Mouse (Mus musculus) limb, embryonic 14.5 days (tissue): ENCODE measurements around the gene Dlk1. TPM values are rescaled to one million over a fixed set of nuclear protein-coding genes. Genes with fewer than 3 reads are reported as not detected.

ENCODE experiments used
- ATAC-seq: fragments of 200-750 bp; cut with Nextera tagmentation; 2 replicates; pipeline ENCODE4 v1.8.0; 2017; ENCODE audit warnings: low read depth, moderate number of reproducible peaks, moderate TSS enrichment; ENCODE audit not compliant: low FRiP score
- DNase-seq: peaks from one replicate; pipeline ENCODE4 v3.0.0-alpha.2; 2015; ENCODE audit warnings: low spot score
- H3K27ac ChIP-seq: fragments of 300-500 bp; sonication (generic); replicated peaks from 2 replicates; pipeline ENCODE4 v1.5.1; 2014; ENCODE audit warnings: low read depth, mild to moderate bottlenecking, low read length, moderate library complexity, mixed read lengths
- H3K27me3 ChIP-seq: fragments of 300-500 bp; sonication (generic); 2 replicates; pipeline ENCODE4 v1.6.1; 2014; ENCODE audit warnings: low read length, mixed read lengths; ENCODE audit not compliant: control insufficient read depth, insufficient read depth
- H3K36me3 ChIP-seq: fragments of 300-500 bp; sonication (generic); 2 replicates; pipeline ENCODE4 v1.6.1; 2014; ENCODE audit warnings: mild to moderate bottlenecking, low read length, moderate library complexity, mixed read lengths; ENCODE audit not compliant: control insufficient read depth, insufficient read depth
- H3K4me1 ChIP-seq: fragments of 300-500 bp; sonication (generic); 2 replicates; pipeline ENCODE4 v1.6.1; 2014; ENCODE audit warnings: antibody characterized with exemption, low read length, mixed read lengths; ENCODE audit not compliant: control insufficient read depth, insufficient read depth
- H3K4me2 ChIP-seq: fragments of 300-500 bp; sonication (generic); replicated peaks from 2 replicates; pipeline ENCODE4 v1.6.1; 2014; ENCODE audit warnings: low read depth, mild to moderate bottlenecking, low read length, moderate library complexity; ENCODE audit not compliant: severe bottlenecking
- H3K4me3 ChIP-seq: fragments of 300-500 bp; sonication (generic); replicated peaks from 2 replicates; pipeline ENCODE4 v1.5.1; 2014; ENCODE audit warnings: low read length
- H3K9ac ChIP-seq: fragments of 300-500 bp; sonication (generic); 2 replicates; pipeline ENCODE4 v1.6.1; 2014; ENCODE audit warnings: mild to moderate bottlenecking, low read depth, low read length, moderate library complexity; ENCODE audit not compliant: severe bottlenecking
- H3K9me3 ChIP-seq: fragments of 300-500 bp; sonication (generic); 2 replicates; pipeline ENCODE4 v1.6.1; 2016; ENCODE audit warnings: low read length; ENCODE audit not compliant: control insufficient read depth
- POLR2A ChIP-seq: fragments of 200-500 bp; IDR thresholded peaks from 2 replicates; pipeline ENCODE4 v1.8.0; 2012; ENCODE audit warnings: inconsistent platforms, mild to moderate bottlenecking, moderate library complexity, borderline replicate concordance; ENCODE audit not compliant: insufficient read depth, insufficient read length; ENCODE audit errors: extremely low read depth
- WGBS: fragments of 180-500 bp; shearing (Covaris S2); extraction: QIAGEN DNeasy Blood & Tissue Kit; methylation state at CpG from one replicate; pipeline ENCODE4 v1.1.7; 2014; 5-methylcytosine and 5-hydroxymethylcytosine counted together
- polyA plus RNA-seq, 2 experiments: library from polyadenylated mRNA; depleted of rRNA in 1 of 2; stranded (reverse) in 1 of 2; unstranded in 1 of 2; fragments of >200 nt; fragmentation: Nextera tagmentation in 1 of 2; extraction: Ambion mirVana in 1 of 2; gene quantifications; 2 replicates each; pipeline versions ENCODE4 v1.2.1 to v1.2.3; 2012 to 2014

Gene Dlk1
- polyA plus RNA-seq, 2 experiments, result 640 to 2,661 TPM

DNA sequence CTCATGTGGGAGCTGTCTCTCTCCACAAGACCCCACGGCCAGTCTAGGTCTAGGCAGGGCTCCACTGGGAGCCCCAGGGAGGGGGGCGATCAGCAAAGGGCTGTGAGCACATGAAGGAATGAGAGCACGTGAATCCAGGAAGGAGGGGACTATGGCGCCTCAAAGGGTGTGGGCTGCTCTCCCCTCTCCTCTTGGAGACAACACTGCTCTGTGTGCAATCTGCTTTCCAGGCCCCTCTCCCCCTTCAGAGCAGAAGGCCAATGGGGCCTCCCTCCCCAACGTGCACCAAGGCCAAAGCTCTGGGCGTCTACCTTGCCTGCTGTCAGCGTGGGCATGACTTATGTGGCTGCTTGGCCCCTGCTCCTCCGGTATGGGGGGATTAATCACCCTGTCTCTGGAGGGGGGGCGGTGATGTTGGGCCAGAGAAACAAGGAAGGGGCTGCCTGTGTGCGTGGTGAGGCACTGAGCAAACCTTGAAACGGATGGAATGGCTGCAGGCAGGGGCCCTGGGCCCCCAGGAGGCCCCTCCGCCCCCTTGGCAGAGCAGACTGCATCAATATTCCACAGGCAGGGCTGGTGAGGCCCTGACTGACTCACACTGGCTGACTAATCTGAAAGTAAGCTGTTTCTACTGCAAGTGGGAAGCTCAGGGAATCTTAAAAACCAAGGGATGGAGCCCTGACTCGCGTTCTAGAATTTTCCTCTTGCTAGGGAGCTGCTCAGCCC, 35.0 kb upstream of the Dlk1 start:
- H3K27ac ChIP-seq, result peak overlapping the region; percentile 87
- 23% methylated on average over 13 of the region's 14 CpGs for WGBS
- peak; percentile 79 for ATAC-seq
- H3K4me3 ChIP-seq, result no peak overlapping the region
- H3K27me3 ChIP-seq, result no peaks in the 10 kb centered on the region
- peaks cover 35% of the 10 kb centered on the region for H3K4me1 ChIP-seq
- no peaks in the 10 kb centered on the region for H3K9me3 ChIP-seq
- H3K36me3 ChIP-seq, result no peaks in the 10 kb centered on the region
- DNase-seq, result peak; percentile 82
- H3K4me2 ChIP-seq, result no peak overlapping the region
- H3K9ac ChIP-seq, result peak overlapping the region; percentile 25; the same call in 1 of the 2 replicates
- no peak for TF ChIP-seq POLR2A

DNA sequence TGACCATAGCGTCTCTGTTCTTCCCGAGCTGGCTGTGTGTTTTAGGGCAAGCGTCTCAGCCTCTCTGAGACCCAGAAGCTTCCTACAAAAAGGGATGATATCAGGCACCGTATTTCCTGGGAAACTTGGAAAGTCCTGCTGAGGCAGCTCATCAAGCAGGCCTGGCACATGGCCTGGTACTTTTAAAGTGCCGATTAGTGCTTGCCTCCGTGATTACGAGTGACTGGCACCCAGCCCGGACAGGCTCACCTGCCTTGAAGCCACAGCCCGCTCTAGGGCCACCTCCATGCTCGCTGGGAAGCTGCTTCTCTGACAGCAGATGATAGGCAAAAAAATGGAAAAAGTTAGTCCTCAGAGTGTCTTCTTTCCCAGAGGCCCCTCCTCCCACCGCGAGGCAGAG, 32.6 kb upstream of the Dlk1 start:
- Histone ChIP-seq H3K9me3 (no peaks in the 10 kb centered on the region), H3K36me3 (no peaks in the 10 kb centered on the region), H3K9ac (no peak overlapping the region), H3K27me3 (no peaks in the 10 kb centered on the region), H3K4me2 (no peak overlapping the region), H3K4me3 (no peak overlapping the region), H3K4me1 (peaks cover 32% of the 10 kb centered on the region), H3K27ac (no peak overlapping the region)
- DNase-seq, result no peak
- no peak for TF ChIP-seq POLR2A
- WGBS, result 69% methylated on average over 12 of the region's 12 CpGs
- ATAC-seq, result no peak

DNA sequence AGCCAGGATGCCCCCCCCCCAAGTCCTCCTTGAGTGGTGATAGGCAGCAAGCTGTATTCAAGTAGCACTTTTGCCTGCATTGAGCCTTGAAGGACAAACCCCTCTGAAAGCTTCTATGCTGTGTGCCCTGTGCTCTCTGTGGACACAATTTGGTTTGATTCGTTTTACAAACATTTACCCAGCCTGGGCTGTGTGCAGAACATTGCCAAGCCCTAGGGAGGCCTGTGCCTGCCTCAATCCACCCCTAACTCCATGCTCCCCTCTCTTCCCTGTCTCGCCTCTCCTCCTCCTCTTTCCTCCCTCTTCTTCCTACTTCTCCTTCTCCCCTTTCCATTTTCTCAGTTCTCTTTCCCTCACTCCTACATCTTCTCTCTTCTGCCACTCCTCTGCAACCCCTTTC, 29.5 kb upstream of the Dlk1 start:
- no peak for DNase-seq
- ATAC-seq, result no peak
- H3K4me2 ChIP-seq, result no peak overlapping the region
- H3K4me1 ChIP-seq, result peaks cover 17% of the 10 kb centered on the region
- no peaks in the 10 kb centered on the region for H3K36me3 ChIP-seq
- no peaks in the 10 kb centered on the region for H3K27me3 ChIP-seq
- no peaks in the 10 kb centered on the region for H3K9me3 ChIP-seq
- TF ChIP-seq POLR2A, result no peak
- H3K9ac ChIP-seq, result no peak overlapping the region
- H3K4me3 ChIP-seq, result no peak overlapping the region
- WGBS, result 43% methylated on average over 2 of the region's 2 CpGs
- no peak overlapping the region for H3K27ac ChIP-seq

GRCm38 (mm10) chr12:109423716-109424429, 28.8 kb upstream of the Dlk1 start:
- Histone ChIP-seq H3K9ac (no peak overlapping the region), H3K4me3 (no peak overlapping the region), H3K9me3 (no peaks in the 10 kb centered on the region), H3K4me2 (no peak overlapping the region), H3K27me3 (no peaks in the 10 kb centered on the region), H3K36me3 (no peaks in the 10 kb centered on the region), H3K27ac (no peak overlapping the region), H3K4me1 (peaks cover 12% of the 10 kb centered on the region)
- ATAC-seq, result no peak
- DNase-seq, result no peak
- WGBS, result 65% methylated on average over 4 of the region's 4 CpGs
- TF ChIP-seq POLR2A, result no peak

DNA sequence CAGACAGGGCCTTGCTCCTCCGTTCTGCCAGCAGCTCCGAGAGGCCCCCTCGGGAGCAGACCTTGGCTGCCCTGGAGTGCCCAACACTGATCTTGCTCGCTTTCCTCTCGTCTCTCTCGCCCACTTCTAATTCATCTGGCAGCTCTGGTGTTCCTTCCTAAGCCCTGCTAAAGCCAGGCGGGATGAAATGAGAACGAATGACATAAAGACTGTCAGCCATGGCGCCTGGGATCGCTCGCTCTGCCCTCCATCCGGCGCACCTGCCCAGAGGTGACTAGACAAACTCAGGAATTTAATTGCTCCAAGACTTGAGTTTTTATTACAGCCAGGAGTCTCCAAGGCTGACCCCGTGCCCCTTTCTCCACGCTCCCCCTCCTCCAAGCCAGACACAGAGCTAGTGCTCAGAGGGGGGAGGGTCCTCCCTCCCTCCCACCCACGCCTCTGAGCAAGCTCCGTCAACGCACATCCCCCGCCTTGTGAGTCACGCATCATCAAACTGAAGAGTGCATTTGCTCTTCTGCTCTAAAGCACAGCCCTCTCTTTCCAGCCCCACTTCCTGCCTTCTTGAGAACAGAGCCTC, 27.8 kb upstream of the Dlk1 start:
- H3K9ac ChIP-seq, result no peak overlapping the region
- peak overlapping the region; percentile 20; the same call in 1 of the 2 replicates for H3K4me2 ChIP-seq
- no peaks in the 10 kb centered on the region for H3K27me3 ChIP-seq
- TF ChIP-seq POLR2A, result no peak
- ATAC-seq, result peak; percentile 62; the same call in 1 of the 2 replicates
- WGBS, result 6% methylated on average over 20 of the region's 20 CpGs
- no peaks in the 10 kb centered on the region for H3K36me3 ChIP-seq
- H3K27ac ChIP-seq, result 0 out of 2 replicates have a peak overlapping the region, but pooled peaks have one; percentile 10
- no peak for DNase-seq
- H3K4me3 ChIP-seq, result no peak overlapping the region
- no peaks in the 10 kb centered on the region for H3K9me3 ChIP-seq
- peaks cover 12% of the 10 kb centered on the region for H3K4me1 ChIP-seq
